Mouse (Mus musculus): ENCODE results near the gene P2rx6.

Gene P2rx6

GRCm38 (mm10) chr16:17626269-17626555, 64.5 kb downstream of the P2rx6 start:
- DNase-seq (ENCODE audit: low spot score) = no peak

Measured in ovary, postnatal 36 days (tissue).